In the genomic region with DNA sequence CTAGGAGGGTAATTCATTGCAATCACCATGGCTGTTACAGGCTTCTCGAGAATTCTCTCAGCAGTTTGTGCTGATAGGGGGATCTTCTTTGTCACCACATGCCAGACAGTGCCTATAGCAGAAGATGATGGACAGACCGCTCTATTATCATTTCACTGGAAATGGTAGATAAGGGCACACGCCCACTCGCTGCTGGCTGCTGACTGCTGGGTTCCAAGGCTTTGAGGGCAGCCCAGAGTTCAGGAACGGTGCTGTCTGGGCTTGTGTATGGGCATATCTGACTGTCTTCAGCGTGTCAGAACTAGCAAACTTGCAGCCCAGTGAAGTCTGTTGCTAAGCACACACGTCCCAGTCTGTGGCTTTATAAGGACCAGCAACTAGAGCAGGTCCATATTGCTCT, we compare ENCODE assay signal across 10 mouse cellular contexts. TPM values are rescaled to one million over a fixed set of nuclear protein-coding genes. Genes with fewer than 3 reads are reported as not detected.
A peak's percentile ranks its signal among the peaks of the same experiment; 100 is the strongest.
DNase-seq lines count a peak whose midpoint lies in the region; ATAC-seq and TF ChIP-seq lines count a peak whose summit lies in the region.
"Had no signal": no experiment of that assay in that cellular context is flagged by ENCODE, and none has a peak within 500 bp of the region (broad histone marks: within the 10 kb centered on the region; RNA-seq: fewer than 3 reads in every experiment).

No protein-coding gene starts in this region.

- TF ChIP-seq POLR2A in thymus, adult 2 months (IDR thresholded peaks at IDR 0.05; ENCODE audit: control insufficient read depth, extremely low read depth, insufficient read depth, low read length, poor library complexity) = no peak

- H3K4me1 ChIP-seq in forebrain, embryonic 10.5 days = peaks cover 11% of the 10 kb centered on the region
- no peaks in the 10 kb centered on the region for H3K4me1 ChIP-seq in forebrain, embryonic 16.5 days (replicated peaks; ENCODE audit: control insufficient read depth, insufficient read depth, low read length)
- peaks cover 66% of the 10 kb centered on the region for H3K4me1 ChIP-seq in liver, postnatal 0 days (ENCODE audit: insufficient read depth)
- no peaks in the 10 kb centered on the region; the same call in 1 of the 2 replicates for H3K4me1 ChIP-seq in hindbrain, embryonic 13.5 days (replicated peaks)
- 0 out of 2 replicates have a peak, but pooled peaks cover 3% of the 10 kb centered on the region for H3K4me1 ChIP-seq in thymus, adult 2 months (replicated peaks; ENCODE audit: control insufficient read depth, insufficient read depth, low read length)

- H3K4me2 ChIP-seq in forebrain, embryonic 16.5 days (ENCODE audit: low read length) = no peak overlapping the region
- peak overlapping the region; percentile 59 for H3K4me2 ChIP-seq in liver, postnatal 0 days (ENCODE audit: low read depth, low read length)
- no peak overlapping the region for H3K4me2 ChIP-seq in hindbrain, embryonic 13.5 days
- H3K4me2 ChIP-seq: midbrain, embryonic 12.5 days had no signal

- no peaks in the 10 kb centered on the region for H3K9me3 ChIP-seq in forebrain, embryonic 10.5 days
- no peaks in the 10 kb centered on the region for H3K9me3 ChIP-seq in forebrain, embryonic 16.5 days (ENCODE audit: control insufficient read depth, low read length)
- H3K9me3 ChIP-seq in liver, postnatal 0 days (ENCODE audit: low read length) = no peaks in the 10 kb centered on the region
- no peaks in the 10 kb centered on the region for H3K9me3 ChIP-seq in hindbrain, embryonic 13.5 days
- H3K9me3 ChIP-seq: midbrain, embryonic 12.5 days had no signal

- 83% methylated on average over 7 of the region's 7 CpGs for WGBS in forebrain, embryonic 10.5 days
- 81% methylated on average over 7 of the region's 7 CpGs for WGBS in forebrain, embryonic 16.5 days
- WGBS in liver, postnatal 0 days (ENCODE audit: insufficient replicate concordance) = 39% methylated on average over 7 of the region's 7 CpGs
- WGBS in hindbrain, embryonic 13.5 days = 70% methylated on average over 7 of the region's 7 CpGs
- 87% methylated on average over 7 of the region's 7 CpGs for WGBS in thymus, adult 2 months

- TF ChIP-seq EP300 in liver, postnatal 0 days (IDR thresholded peaks at IDR 0.05; ENCODE audit: low read depth) = peak; percentile 89

- no peak overlapping the region for H3K9ac ChIP-seq in forebrain, embryonic 16.5 days (replicated peaks; ENCODE audit: low read depth, low read length)
- H3K9ac ChIP-seq in liver, postnatal 0 days (replicated peaks) = no peak overlapping the region; the same call in 1 of the 2 replicates
- no peak overlapping the region for H3K9ac ChIP-seq in hindbrain, embryonic 13.5 days
- H3K9ac ChIP-seq: midbrain, embryonic 12.5 days had no signal

- H3K27me3 ChIP-seq in forebrain, embryonic 10.5 days (ENCODE audit: poor library complexity, severe bottlenecking) = peaks cover 12% of the 10 kb centered on the region
- H3K27me3 ChIP-seq in forebrain, embryonic 16.5 days (replicated peaks; ENCODE audit: control insufficient read depth, insufficient read depth, low read length) = no peaks in the 10 kb centered on the region; the same call in 1 of the 2 replicates
- no peaks in the 10 kb centered on the region for H3K27me3 ChIP-seq in liver, postnatal 0 days (ENCODE audit: insufficient read depth, low read length)
- H3K27me3 ChIP-seq in hindbrain, embryonic 13.5 days = peaks cover 6% of the 10 kb centered on the region
- no peaks in the 10 kb centered on the region for H3K27me3 ChIP-seq in thymus, adult 2 months (ENCODE audit: control insufficient read depth, insufficient read depth, low read length)

- no peak for ATAC-seq in forebrain, embryonic 16.5 days
- ATAC-seq in erythroblast, adult 5-6 weeks (replicated peaks; ENCODE audit: low FRiP score, poor library complexity, severe bottlenecking) = peak; percentile 77
- ATAC-seq in liver, postnatal 0 days = peak; percentile 83
- ATAC-seq in hindbrain, embryonic 13.5 days (ENCODE audit: low FRiP score) = no peak

- H3K4me3 ChIP-seq in forebrain, embryonic 10.5 days = no peak overlapping the region
- no peak overlapping the region for H3K4me3 ChIP-seq in forebrain, embryonic 16.5 days (replicated peaks; ENCODE audit: low read length)
- 0 out of 2 replicates have a peak overlapping the region, but pooled peaks have one; percentile 1 for H3K4me3 ChIP-seq in liver, postnatal 0 days (ENCODE audit: low read depth, low read length)
- H3K4me3 ChIP-seq in hindbrain, embryonic 13.5 days = no peak overlapping the region
- H3K4me3 ChIP-seq in thymus, adult 2 months (ENCODE audit: control insufficient read depth, insufficient read depth, low read length) = no peak overlapping the region
- H3K4me3 ChIP-seq: midbrain, embryonic 12.5 days had no signal

- no peak for DNase-seq in forebrain, embryonic 10.5 days (ENCODE audit: extremely low spot score, low spot score)
- peak; percentile 14 for DNase-seq in 416B (ENCODE audit: low read depth)
- peak; percentile 57 for DNase-seq in liver, postnatal 0 days
- DNase-seq in cerebellum, adult 9-11 months = no peak
- no peak for DNase-seq in thymus, adult 2 months
- DNase-seq: cerebellum, postnatal 36 days had no signal

- 0 out of 2 replicates have a peak overlapping the region, but pooled peaks have one; percentile 20 for H3K27ac ChIP-seq in forebrain, embryonic 10.5 days
- H3K27ac ChIP-seq in forebrain, embryonic 16.5 days (ENCODE audit: low read length) = no peak overlapping the region
- peak overlapping the region; percentile 66 for H3K27ac ChIP-seq in liver, postnatal 0 days (ENCODE audit: low read depth)
- H3K27ac ChIP-seq in hindbrain, embryonic 13.5 days = no peak overlapping the region
- no peak overlapping the region for H3K27ac ChIP-seq in thymus, adult 2 months (ENCODE audit: control insufficient read depth, insufficient read depth, low read length)
- H3K27ac ChIP-seq: midbrain, embryonic 12.5 days had no signal

- TF ChIP-seq CTCF in liver, postnatal 0 days (IDR thresholded peaks at IDR 0.05; ENCODE audit: low read depth) = no peak
- no peak for TF ChIP-seq CTCF in thymus, adult 2 months (IDR thresholded peaks at IDR 0.05; ENCODE audit: borderline replicate concordance, control insufficient read depth, extremely low read depth, insufficient read depth, low read length, poor library complexity)

- no peaks in the 10 kb centered on the region for H3K36me3 ChIP-seq in forebrain, embryonic 10.5 days (replicated peaks)
- H3K36me3 ChIP-seq in forebrain, embryonic 16.5 days (ENCODE audit: control insufficient read depth, insufficient read depth) = no peaks in the 10 kb centered on the region
- H3K36me3 ChIP-seq in liver, postnatal 0 days (replicated peaks; ENCODE audit: insufficient read depth, low read length) = peaks cover 11% of the 10 kb centered on the region; the same call in 1 of the 2 replicates
- no peaks in the 10 kb centered on the region for H3K36me3 ChIP-seq in hindbrain, embryonic 13.5 days
- no peaks in the 10 kb centered on the region for H3K36me3 ChIP-seq in thymus, adult 2 months (ENCODE audit: control insufficient read depth, insufficient read depth, low read length)
- H3K36me3 ChIP-seq: midbrain, embryonic 12.5 days had no signal

RNA-seq across cellular contexts. Expression of a gene that starts 13.3 kb away (rescaled TPM):
- 3.4 and 3.5 TPM in 2 replicates for polyA plus RNA-seq in forebrain, embryonic 10.5 days (2016; fragmentation: Nextera tagmentation; extraction: Ambion mirVana)
- polyA plus RNA-seq in forebrain, embryonic 16.5 days (2015; fragmentation: Nextera tagmentation; extraction: Ambion mirVana) = 2.8 and 3.4 TPM in 2 replicates
- total RNA-seq in erythroblast, adult 5-6 weeks (2015; ENCODE audit: low replicate concordance) = 6.3 and 11.7 TPM in 2 replicates
- total RNA-seq in erythroblast, adult 5-6 weeks (2017; ENCODE audit: low replicate concordance) = 6.1 and 6.4 TPM in 2 replicates
- 27.2 TPM in 2 replicates for polyA plus RNA-seq in liver, postnatal 0 days (2015; fragmentation: Nextera tagmentation; extraction: Ambion mirVana)
- 1.9 and 2.2 TPM in 2 replicates for polyA plus RNA-seq in hindbrain, embryonic 13.5 days (2015; fragmentation: Nextera tagmentation; extraction: Ambion mirVana)
- polyA plus RNA-seq in thymus, adult 2 months (2012; rRNA removed) = 19.4 and 24.2 TPM in 2 replicates

Comparison
In these comparisons a context has a peak if more than half of its experiments do, and no peak if none do; other contexts are left out.
1. H3K27ac ChIP-seq: peak in forebrain, embryonic 10.5 days (single experiment) and liver, postnatal 0 days (single experiment); none in forebrain, embryonic 16.5 days (single experiment), hindbrain, embryonic 13.5 days (single experiment) and thymus, adult 2 months (single experiment).
2. DNase-seq: peak in 416B (single experiment) and liver, postnatal 0 days (single experiment); none in forebrain, embryonic 10.5 days (single experiment), cerebellum, adult 9-11 months (single experiment) and thymus, adult 2 months (single experiment).
3. ATAC-seq: peak in erythroblast, adult 5-6 weeks (single experiment) and liver, postnatal 0 days (single experiment); none in forebrain, embryonic 16.5 days (single experiment) and hindbrain, embryonic 13.5 days (single experiment).